In the genomic region with DNA sequence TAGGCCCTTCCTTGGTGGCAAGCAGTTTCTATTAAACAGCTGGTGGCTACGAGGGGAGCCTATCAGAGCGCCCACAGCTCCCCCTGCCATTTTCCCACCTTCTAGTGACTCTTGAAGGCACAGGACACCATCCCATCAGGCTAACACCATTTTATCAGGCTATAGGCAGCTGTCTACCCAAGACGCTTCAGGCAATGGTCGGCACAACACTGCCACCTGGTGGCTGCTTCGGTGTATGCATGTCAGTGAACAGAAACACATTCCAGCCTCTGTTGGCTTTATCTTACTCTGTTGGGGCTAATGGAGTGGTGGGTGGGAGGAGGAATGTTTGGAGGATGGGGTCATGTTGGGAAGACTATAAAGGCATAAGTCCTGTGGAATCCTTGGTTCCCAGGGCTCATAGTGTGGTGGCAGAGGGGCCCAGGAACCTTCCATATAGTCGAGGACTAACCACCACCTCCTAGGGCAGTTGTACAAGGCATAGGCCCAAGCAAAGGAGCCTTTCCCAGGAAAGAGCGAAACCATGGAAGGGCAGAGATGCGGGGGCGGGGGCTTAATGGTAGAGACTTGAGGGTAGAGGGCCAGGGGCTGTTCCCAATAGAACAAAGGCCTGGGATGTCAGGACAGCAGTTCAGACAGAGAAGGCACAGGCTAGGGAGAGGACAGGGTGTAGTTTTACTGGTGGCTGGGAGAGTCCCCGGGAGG, we compare ENCODE assay signal across 8 mouse cellular contexts.
DNase-seq lines count a peak whose midpoint lies in the region; ATAC-seq lines count a peak whose summit lies in the region.

No protein-coding gene starts in this region.

- H3K9me3 ChIP-seq in forebrain, embryonic 15.5 days: no peaks in the 10 kb centered on the region
- H3K9me3 ChIP-seq in midbrain, embryonic 16.5 days (replicated peaks; ENCODE audit: control insufficient read depth, low read length, poor library complexity, severe bottlenecking): no peaks in the 10 kb centered on the region

- no peak overlapping the region for H3K9ac ChIP-seq in forebrain, embryonic 15.5 days (replicated peaks)
- no peak overlapping the region; the same call in 1 of the 2 replicates for H3K9ac ChIP-seq in midbrain, embryonic 16.5 days (ENCODE audit: low read depth, low read length)

- intact Hi-C loops in left cerebral cortex, postnatal 4 days (cut with DNase I): loop anchor here (2.0 to 5.0 kb wide), 2 partner anchors 53 to 248 kb away; no protein-coding TSS in a partner anchor

- no peak overlapping the region for H3K4me3 ChIP-seq in forebrain, embryonic 15.5 days
- H3K4me3 ChIP-seq in midbrain, embryonic 16.5 days (ENCODE audit: low read depth, low read length): no peak overlapping the region

- H3K4me1 ChIP-seq in forebrain, embryonic 15.5 days: no peaks in the 10 kb centered on the region
- H3K4me1 ChIP-seq in midbrain, embryonic 16.5 days (ENCODE audit: control insufficient read depth, insufficient read depth, low read length): peaks cover 2% of the 10 kb centered on the region; the same call in 1 of the 2 replicates

- H3K27me3 ChIP-seq in forebrain, embryonic 15.5 days: no peaks in the 10 kb centered on the region
- H3K27me3 ChIP-seq in midbrain, embryonic 16.5 days (ENCODE audit: control insufficient read depth, insufficient read depth, low read depth, low read length): no peaks in the 10 kb centered on the region

- 34% methylated on average over 10 of the region's 10 CpGs for WGBS in forebrain, embryonic 15.5 days
- 39% methylated on average over 10 of the region's 10 CpGs for WGBS in midbrain, embryonic 16.5 days

- H3K36me3 ChIP-seq in forebrain, embryonic 15.5 days: peaks cover 18% of the 10 kb centered on the region
- H3K36me3 ChIP-seq in midbrain, embryonic 16.5 days (ENCODE audit: control insufficient read depth, insufficient read depth, low read length): peaks cover 16% of the 10 kb centered on the region

- peak; percentile 73 for DNase-seq in gastrocnemius, adult 18-20 months (ENCODE audit: low spot score)
- DNase-seq in gastrocnemius, postnatal 25 days: no peak
- peak; percentile 68 for DNase-seq in cerebellum, adult 11 months
- DNase-seq in induced T-regulatory cell, adult 2 months (ENCODE audit: low read depth): peak; percentile 77
- DNase-seq in left cerebral cortex, postnatal 4 days: peak; percentile 87
- DNase-seq in spleen, postnatal 14 days (ENCODE audit: low spot score in 2 of 2): peak; percentile 54 to 73

- peak overlapping the region; percentile 41 for H3K27ac ChIP-seq in forebrain, embryonic 15.5 days (replicated peaks)
- no peak overlapping the region for H3K27ac ChIP-seq in midbrain, embryonic 16.5 days (ENCODE audit: low read length)

- ATAC-seq in forebrain, embryonic 15.5 days (replicated peaks): peak; percentile 51
- peak; percentile 29; the same call in 1 of the 2 replicates for ATAC-seq in midbrain, embryonic 16.5 days

- H3K4me2 ChIP-seq in forebrain, embryonic 15.5 days (replicated peaks): no peak overlapping the region
- no peak overlapping the region for H3K4me2 ChIP-seq in midbrain, embryonic 16.5 days (ENCODE audit: low read length)
